Mouse (Mus musculus): ENCODE data around the gene Gm28230. TPM values are rescaled to one million over a fixed set of nuclear protein-coding genes. Genes with fewer than 3 reads are reported as not detected.

The Gm28230 gene
- total RNA-seq, 2 experiments from 2014 or later = not detected

DNA sequence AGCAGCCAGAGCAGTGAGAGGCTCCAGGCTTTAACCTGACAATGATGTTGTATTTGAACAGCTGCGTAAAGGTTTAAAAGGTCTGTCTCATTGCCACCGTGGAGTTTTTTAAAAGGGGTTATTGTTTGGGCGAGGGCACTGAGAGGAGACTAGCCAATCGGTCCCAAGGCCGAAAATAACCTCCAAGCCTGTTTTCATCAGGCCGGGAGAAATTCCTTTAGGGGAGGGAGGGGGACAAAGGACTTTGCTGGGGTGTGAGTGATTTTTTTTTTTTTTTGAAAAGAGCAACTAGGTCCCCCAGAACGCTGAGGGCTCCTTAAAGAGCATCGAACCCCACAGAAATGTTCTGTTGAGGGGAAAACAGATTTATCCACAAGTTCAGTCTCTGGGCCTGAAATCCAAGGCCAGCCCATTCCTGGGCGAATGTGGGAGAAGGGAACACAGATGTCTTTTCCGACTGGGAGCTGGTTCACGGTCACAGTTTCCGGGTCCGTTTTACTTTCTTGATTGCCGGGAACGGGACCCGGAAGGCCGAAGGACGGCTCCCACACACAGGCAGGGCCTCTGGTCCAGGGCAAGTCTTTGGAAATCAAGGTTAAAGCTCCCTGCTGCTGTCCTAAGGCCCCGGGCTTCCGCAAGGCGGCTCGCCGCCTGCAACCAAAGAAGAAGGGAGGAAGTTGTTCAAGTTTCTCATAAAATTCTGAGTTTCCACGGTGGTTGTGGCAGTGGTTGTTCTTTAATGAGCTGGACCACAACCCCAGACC lies 36.8 kb upstream of the Gm28230 start:
- intact Hi-C loops (cut with DNase I) = loop anchor here (5.0 to 10.0 kb wide), 2 partner anchors 43 to 1415 kb away; partner anchors contain the start of gene Sp9
- DNase-seq (ENCODE audit: low spot score in 2 of 2) = no peak

GRCm38 (mm10) chr2:74690338-74690716 lies 36.2 kb upstream of the Gm28230 start:
- intact Hi-C loops (cut with DNase I) = loop anchor here (5.0 kb wide), 1 partner anchor 42 kb away; no protein-coding TSS in a partner anchor
- no peak for DNase-seq (ENCODE audit: low spot score in 2 of 2)

GRCm38 (mm10) chr2:74691022-74691951 lies 35.2 kb upstream of the Gm28230 start, which contains the start of gene Hoxd10:
Gene Hoxd10 (plus strand): TSS chr2:74691924.
- intact Hi-C loops (cut with DNase I) = loop anchor here (5.0 kb wide), 1 partner anchor 41 kb away; no protein-coding TSS in a partner anchor

GRCm38 (mm10) chr2:74691995-74692807 lies 34.3 kb upstream of the Gm28230 start:
- intact Hi-C loops (cut with DNase I) = loop anchor here (5.0 kb wide), 1 partner anchor 40 kb away; no protein-coding TSS in a partner anchor

More at GRCm38 (mm10) chr2:74691022-74691951, 35.2 kb upstream of the Gm28230 start, which contains the start of gene Hoxd10:
- no peak for DNase-seq (ENCODE audit: low spot score in 2 of 2)

DNA sequence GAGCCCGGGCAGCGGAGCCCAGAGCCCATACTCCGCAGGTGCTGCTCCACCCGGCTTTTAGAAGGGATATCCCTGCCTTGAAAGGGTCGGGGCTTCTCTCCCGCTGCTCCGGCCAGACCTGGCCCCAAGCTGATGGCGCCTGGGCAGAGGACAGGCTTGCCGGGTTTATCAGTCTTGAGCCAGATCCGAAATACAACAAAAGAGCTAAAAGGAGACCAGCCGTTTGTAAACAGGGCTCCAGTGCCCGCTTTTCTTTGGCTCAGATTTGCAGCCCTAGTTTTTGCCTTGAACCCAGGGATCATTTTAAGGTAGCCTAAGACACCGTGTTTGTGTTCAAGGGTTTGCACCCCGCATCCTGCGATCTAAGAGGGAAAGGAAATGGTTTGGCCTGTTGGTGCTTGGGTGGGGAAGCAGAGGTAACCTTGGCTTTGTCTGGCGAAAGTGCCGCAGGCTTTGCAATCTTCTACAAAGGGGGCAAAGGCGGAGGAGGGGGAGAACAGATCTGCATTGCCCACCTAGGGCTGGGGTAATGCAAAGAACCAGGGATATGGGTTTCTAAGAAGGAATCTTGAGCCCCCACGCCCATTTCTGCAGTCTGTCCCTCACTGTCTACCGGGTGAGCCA lies 33.6 kb upstream of the Gm28230 start:
- DNase-seq (ENCODE audit: low spot score in 2 of 2) = no peak
- intact Hi-C loops (cut with DNase I) = loop anchor here (5.0 kb wide), 1 partner anchor 39 kb away; no protein-coding TSS in a partner anchor

More at GRCm38 (mm10) chr2:74691995-74692807, 34.3 kb upstream of the Gm28230 start:
- no peak for DNase-seq (ENCODE audit: low spot score in 2 of 2)

DNA sequence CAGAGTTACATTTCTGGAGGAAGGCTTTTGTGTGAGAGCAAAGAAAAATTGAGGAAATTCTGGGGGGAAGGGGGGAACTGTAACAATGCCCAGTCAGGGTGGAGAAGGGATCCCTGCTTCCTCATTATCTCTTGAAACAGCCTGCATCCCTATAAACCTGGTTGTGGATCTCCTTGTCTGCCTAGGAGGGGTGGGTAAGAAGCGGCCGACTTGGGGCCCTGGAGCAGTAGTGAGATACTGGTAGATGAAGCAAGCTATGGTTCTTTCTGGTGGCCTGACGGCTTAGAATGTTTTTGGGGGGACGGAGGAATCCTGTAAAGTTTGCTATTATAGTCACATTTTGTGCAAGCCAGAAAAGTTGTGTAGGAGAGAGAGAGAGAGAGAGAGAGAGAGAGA lies 33.1 kb upstream of the Gm28230 start:
- intact Hi-C loops (cut with DNase I) = loop anchor here (5.0 kb wide), 1 partner anchor 39 kb away; no protein-coding TSS in a partner anchor
- no peak for DNase-seq (ENCODE audit: low spot score in 2 of 2)

DNA sequence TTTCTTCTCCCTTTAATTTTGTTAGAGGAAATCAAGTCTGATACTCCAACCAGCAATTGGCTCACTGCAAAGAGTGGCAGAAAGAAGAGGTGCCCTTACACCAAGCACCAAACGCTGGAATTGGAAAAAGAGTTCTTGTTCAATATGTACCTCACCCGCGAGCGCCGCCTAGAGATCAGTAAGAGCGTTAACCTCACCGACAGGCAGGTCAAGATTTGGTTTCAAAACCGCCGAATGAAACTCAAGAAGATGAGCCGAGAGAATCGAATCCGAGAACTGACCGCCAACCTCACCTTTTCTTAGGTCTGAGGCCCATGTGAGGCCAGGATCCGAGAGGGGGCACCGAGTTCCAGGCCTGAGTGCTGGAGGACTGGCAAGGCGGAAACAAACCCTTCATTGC lies 32.5 kb upstream of the Gm28230 start:
- intact Hi-C loops (cut with DNase I) = loop anchor here (5.0 kb wide), 1 partner anchor 38 kb away; no protein-coding TSS in a partner anchor
- no peak for DNase-seq (ENCODE audit: low spot score in 2 of 2)

DNA sequence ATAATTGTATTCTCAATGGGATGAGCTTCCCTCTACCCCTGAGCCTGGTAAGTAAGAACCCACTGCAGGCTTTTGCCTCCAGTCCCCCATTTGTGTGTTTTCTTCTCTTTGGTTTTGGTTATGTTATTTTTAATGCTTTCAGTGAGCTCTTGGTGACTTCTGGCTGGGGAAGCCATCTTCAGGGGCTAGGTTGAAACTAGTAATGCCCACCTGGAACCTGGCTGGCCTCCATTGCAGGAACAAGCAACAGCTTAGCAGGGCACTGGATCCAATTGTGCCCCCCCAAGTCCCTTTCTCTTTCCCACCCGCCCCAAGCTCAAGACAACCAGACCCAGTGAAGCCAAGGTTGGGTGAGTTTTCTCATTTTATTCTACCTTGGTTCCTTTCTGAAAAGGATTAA lies 31.1 kb upstream of the Gm28230 start:
- no peak for DNase-seq (ENCODE audit: low spot score in 2 of 2)
- intact Hi-C loops (cut with DNase I) = no loop called here

GRCm38 (mm10) chr2:74695813-74696430 lies 30.6 kb upstream of the Gm28230 start:
- DNase-seq (ENCODE audit: low spot score in 2 of 2) = no peak
- intact Hi-C loops (cut with DNase I) = no loop called here

GRCm38 (mm10) chr2:74696442-74697335 lies 29.8 kb upstream of the Gm28230 start:
- intact Hi-C loops (cut with DNase I) = no loop called here
- DNase-seq (ENCODE audit: low spot score in 2 of 2) = no peak

GRCm38 (mm10) chr2:74697567-74698121 lies 28.9 kb upstream of the Gm28230 start, which contains the start of gene Hoxd9:
Gene Hoxd9 (plus strand): TSS chr2:74697727.
- intact Hi-C loops (cut with DNase I) = no loop called here
- DNase-seq (ENCODE audit: low spot score in 2 of 2) = no peak

GRCm38 (mm10) chr2:74698201-74699052 lies 28.1 kb upstream of the Gm28230 start:
- intact Hi-C loops (cut with DNase I) = no loop called here

DNA sequence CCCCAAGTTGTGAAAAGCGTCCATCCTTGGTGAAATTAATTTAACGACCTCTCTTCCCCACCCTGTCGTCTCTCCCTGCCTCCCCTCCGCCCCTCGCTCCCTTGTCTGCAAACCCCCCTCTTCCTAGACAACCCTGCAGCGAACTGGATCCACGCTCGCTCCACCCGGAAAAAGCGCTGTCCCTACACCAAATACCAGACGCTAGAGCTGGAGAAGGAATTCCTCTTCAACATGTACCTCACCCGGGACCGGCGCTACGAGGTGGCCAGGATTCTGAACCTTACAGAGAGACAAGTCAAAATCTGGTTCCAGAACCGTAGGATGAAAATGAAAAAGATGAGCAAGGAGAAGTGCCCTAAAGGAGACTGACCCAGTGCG lies 27.5 kb upstream of the Gm28230 start:
- intact Hi-C loops (cut with DNase I) = no loop called here
- no peak for DNase-seq (ENCODE audit: low spot score in 2 of 2)

More at GRCm38 (mm10) chr2:74698201-74699052, 28.1 kb upstream of the Gm28230 start:
- no peak for DNase-seq (ENCODE audit: low spot score in 2 of 2)

- no peak for DNase-seq (ENCODE audit: low spot score in 2 of 2)
- intact Hi-C loops (cut with DNase I) = loop anchor here (5.0 kb wide), 2 partner anchors 357 to 452 kb away; no protein-coding TSS in a partner anchor
These were observed 26.6 kb upstream of the Gm28230 start for GRCm38 (mm10) chr2:74699664-74700545.

- intact Hi-C loops (cut with DNase I) = loop anchor here (5.0 kb wide), 2 partner anchors 357 to 452 kb away; no protein-coding TSS in a partner anchor
- DNase-seq (ENCODE audit: low spot score in 2 of 2) = no peak
These were observed 25.9 kb upstream of the Gm28230 start for GRCm38 (mm10) chr2:74700546-74701112.

All from left cerebral cortex, postnatal 36 days (tissue).